Mouse (Mus musculus) layer of hippocampus, adult 18-20 months (tissue): Measurements from ENCODE around the gene Nkg7. TPM values are rescaled to one million over a fixed set of nuclear protein-coding genes. Genes with fewer than 3 reads are reported as not detected.

Experiments
- microRNA-seq, 2 experiments: library from miRNA; unstranded; fragments of <30 nt; microRNA quantifications; one replicate each; pipeline ENCODE4 v1.2.0; 2021
- total RNA-seq, 2 experiments: library from RNA; stranded (reverse); gene quantifications; 2 replicates each; pipeline ENCODE4 v1.2.3; 2021

Gene Nkg7
- total RNA-seq, 2 experiments from 2014 or later, result not detected

Small RNA genes within 50 kb of the gene (microRNA-seq; reads per million reads assigned to microRNA genes)
- 0.20 to 0.49 reads per million in 2 experiments for gene Mir7051

Other genes starting within 250 kb of the Nkg7 start
- 10 to 100 TPM; 20.9 to 22.5 TPM for gene Zfp715, start 123.8 kb upstream of the Nkg7 start, total RNA-seq
- gene Siglecf, start 85.7 kb upstream of the Nkg7 start, total RNA-seq, result 1 to 10 TPM; 1.1 to 1.3 TPM
- not detected for gene Siglecg, start 28.9 kb upstream of the Nkg7 start, total RNA-seq
- not detected for gene Lim2, start 9.4 kb upstream of the Nkg7 start, total RNA-seq
- gene Cldnd2, start 3.7 kb downstream of the Nkg7 start, total RNA-seq, result not detected
- 10 to 100 TPM; 72.8 to 74.5 TPM for gene Etfb, start 7.0 kb downstream of the Nkg7 start, total RNA-seq
- 1 to 10 TPM in 1 of 2 experiments, under 1 TPM in 1; 0.82 to 1.1 TPM for gene Gm45233, start 7.1 kb downstream of the Nkg7 start, total RNA-seq
- gene Vsig10l, start 26.1 kb downstream of the Nkg7 start, total RNA-seq, result 1 to 10 TPM; 2.6 to 2.7 TPM
- gene Iglon5, start 53.0 kb downstream of the Nkg7 start, total RNA-seq, result 10 to 100 TPM; 21.4 to 23.2 TPM
- gene 4931406B18Rik, start 68.9 kb downstream of the Nkg7 start, total RNA-seq, result not detected
- 1 to 10 TPM; 2.9 to 4.6 TPM for gene Cd33, start 107.4 kb downstream of the Nkg7 start, total RNA-seq
- 1 to 10 TPM; 5.5 to 6.9 TPM for gene Zfp658, start 125.2 kb downstream of the Nkg7 start, total RNA-seq
- gene Zfp719, start 142.5 kb downstream of the Nkg7 start, total RNA-seq, result 10 to 100 TPM; 18.5 to 19.1 TPM
- gene Zfp819, start 170.1 kb downstream of the Nkg7 start, total RNA-seq, result under 1 TPM in 1 of 2 experiments, not detected in 1; 0.15 TPM
- under 1 TPM in 1 of 2 experiments, not detected in 1; 0.15 TPM for gene Ceacam18, start 197.6 kb downstream of the Nkg7 start, total RNA-seq
- 1 to 10 TPM; 1.2 to 1.5 TPM for gene Siglece, start 223.1 kb downstream of the Nkg7 start, total RNA-seq
- 10 to 100 TPM; 10.5 to 10.6 TPM for gene Ctu1, start 234.9 kb downstream of the Nkg7 start, total RNA-seq